Mouse (Mus musculus) lung, postnatal 14 days (tissue): ENCODE data around the gene Ctsw.

Experiments
- DNase-seq: peaks from one replicate; pipeline ENCODE4 v3.0.0; 2021

Gene Ctsw

DNA sequence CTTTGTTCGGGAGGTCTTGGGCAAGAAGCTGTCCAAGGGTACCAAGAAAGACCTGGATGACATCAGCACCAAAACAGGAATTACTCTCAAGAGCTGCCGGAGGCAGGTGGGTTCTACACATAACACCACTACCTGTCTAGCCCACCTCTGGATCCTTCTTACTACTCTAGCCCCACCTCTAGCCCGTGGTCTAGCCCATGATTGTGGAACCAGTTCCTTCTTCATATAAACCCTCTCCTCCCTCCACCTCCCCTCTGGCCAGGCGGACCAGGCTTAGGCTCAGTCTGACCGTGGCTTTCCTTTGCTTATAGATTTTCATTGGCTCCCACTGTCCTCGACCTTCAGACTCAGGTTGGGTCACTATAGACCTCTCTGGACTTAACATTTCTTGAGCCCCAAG, 6.9 kb downstream of the Ctsw start:
- no peak for DNase-seq

DNA sequence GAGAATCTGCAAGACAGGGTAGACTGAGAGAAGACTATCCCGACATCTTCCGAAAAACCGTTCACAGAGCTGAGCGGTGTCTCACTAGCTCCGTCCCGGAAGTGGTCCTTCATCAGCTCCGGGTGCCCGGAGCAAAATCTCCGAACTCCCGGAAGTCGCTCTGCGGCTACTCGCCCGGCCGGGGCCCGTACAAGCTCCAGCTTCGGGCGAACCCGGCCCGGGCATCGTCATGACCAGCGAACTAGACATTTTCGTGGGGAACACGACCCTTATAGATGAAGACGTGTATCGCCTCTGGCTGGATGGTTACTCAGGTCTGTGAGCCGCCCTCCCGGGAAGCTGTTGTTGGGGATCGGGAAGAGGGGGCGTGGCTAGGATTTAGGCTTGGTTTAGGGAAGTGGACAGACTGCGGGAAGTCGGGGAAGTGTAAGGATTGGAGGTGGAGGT, 7.8 kb downstream of the Ctsw start, which contains the start of gene Fibp:
Gene Fibp (plus strand): TSS at position 151 of the 447 bp plus-strand sequence.
- peak; percentile 87 for DNase-seq

DNA sequence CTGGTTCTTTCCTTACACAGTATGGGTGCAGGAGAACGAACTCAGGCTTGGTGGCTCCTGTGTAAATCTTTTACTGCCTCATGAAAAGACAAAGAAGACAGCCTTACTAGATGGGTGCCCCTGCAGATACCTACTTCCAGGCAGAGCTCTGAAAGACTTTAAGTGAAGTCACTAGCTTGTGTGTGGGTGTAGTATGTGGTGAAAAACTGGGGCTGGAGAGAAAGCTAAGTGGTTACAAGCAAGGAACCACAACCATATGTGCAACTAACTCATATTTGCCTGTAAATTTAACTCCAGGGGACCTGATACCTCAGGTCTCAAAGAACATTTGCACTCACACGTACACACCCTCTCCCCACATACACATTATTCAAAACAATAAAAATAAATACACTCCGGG, 8.4 kb downstream of the Ctsw start:
- no peak for DNase-seq

DNA sequence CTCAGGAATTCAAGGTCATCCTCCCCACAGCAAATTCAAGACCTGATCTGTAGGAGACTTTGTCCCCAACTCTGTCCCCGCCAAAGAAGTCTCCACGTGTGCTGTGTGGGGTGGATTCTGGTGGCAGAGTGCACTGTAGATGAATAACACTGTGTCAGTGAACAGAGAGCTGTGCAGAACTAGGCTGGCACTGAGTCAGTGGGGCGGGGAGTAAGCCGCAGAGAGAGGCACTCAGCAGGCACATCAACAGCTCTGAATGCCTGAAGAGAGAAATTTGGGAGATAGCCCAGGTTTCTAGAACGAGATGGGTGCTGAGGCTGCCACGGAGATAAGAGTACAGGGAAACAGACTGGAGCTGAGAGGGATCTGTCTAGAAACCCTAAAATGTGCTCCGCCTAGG, 9.3 kb downstream of the Ctsw start:
- DNase-seq: no peak

DNA sequence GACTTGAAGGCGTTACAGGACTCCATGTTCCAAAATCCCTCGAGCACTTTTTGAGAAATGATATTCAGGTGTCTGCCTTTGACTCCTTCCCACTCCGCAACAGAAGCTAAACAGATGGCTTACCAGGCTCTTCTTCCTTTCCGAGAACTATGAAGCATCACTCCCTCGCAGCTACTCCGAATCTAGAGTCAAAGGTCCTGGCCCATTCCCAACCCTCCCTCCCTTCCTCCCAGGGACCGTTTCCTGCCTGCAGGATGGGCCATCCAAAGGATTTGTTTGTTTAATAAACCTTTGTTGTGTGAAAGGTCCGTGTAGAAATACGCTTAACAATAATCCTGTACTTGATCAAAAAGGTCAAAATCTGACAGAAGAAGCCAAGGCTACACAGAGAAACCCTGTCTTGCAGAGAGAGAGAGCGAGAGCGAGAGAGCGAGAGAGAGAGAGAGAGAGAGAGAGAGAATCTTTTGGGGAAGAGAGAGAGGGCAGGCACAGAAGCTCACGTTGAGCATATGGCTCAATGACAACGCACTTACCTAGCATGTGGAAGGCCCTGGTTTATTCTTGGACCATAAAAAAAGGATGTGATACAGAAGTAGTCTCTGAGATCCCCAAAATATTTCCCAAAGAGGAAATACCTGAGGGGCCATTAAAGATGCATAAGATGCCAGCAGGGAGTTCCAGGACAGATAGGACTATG, 10.4 kb downstream of the Ctsw start, which contains the start of gene Ccdc85b:
Gene Ccdc85b (minus strand): TSS at position 149 of the 697 bp plus-strand sequence.
- DNase-seq: peak; percentile 50

DNA sequence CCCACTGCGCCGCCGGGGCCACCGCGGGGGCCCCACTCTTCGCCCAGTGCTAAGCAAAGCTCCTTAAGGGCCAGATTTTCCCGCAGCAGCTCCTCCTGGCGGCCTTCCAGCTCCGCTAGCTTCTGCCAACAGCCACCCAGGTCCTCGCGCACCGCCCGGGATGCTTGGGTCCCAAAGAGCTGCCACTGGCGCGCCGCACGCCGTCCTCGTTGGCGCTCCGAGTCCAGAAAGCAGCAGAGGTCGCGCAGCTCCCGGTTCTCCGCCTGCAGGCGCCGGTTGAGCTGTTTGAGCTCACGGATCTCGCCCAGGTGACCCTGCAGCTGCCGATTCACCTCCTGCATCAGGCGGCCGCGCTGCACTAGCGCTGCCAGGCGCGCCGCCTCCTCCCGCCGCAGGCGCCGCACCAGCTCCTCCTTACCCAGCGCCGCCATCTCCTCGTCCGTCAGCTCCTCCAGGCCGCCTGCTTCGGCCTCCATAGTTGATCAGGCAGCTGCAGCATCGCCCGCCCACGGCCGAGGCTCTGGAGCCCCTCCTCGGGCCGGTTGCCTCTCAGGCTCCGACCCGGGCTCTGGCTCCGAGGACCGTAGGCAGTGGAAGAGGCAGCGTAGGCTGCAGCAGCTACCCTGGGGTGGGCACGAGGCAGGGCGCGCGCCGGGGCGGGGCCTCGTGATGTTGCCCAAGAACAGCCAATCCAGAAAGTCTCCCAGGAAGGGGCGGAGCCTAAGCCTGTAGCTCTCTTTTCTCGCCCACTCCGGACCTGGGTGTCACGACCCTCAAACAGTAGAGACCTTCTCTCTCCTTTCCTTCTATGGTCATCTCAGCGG, 11.2 kb downstream of the Ctsw start:
- peak; percentile 96 for DNase-seq

DNA sequence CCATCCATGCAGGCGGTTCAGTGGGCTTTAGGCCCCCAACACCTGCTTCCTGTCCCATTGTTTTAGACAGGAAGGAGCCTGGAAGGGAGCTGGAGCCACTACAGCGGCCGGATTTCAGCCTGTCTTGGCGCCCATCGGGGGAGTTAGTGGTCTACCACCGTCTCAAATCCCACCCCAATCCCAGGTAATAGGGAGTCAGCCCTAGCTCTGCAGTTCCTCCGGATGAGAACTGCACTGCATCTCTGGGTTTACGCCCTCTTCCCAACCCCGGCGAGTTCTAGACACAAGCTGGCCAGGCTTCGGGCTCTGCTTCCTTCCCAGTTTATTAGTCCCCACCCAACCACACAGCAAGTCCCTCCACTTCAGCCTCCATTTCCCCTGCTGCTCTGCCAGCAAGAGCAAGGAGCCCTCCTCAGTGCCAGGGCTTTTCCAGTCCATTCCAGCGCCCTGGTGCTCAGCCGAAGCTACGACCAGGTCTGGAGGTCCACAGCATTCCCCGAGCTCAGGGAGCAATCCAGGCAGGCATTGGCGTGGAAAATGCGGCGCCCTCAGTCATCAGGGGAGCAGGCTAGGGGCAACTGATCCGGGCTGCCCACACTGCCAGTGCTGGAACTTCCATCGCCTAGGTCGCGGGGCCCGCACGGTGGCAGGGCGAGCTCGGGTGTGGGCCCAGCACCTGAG, 11.9 kb downstream of the Ctsw start:
- DNase-seq: peak; percentile 53

DNA sequence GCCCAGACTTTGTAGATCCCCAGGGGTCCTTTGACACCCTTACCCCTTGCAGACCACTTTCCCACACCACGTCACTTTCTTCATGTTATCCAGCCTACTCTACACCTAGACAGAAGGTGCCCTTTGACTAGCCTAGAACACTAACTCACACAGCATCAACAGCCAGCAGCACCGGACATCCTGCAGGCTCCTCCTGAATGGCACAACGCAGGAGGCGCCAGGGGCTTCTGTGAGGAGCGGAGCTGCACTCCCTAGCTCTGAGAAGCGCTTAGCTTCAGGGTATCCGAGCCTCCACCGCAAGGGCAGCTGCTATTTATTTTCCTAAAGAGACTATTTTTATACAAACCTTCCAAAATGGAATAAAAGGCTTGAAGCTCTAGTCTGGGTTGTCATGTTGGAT, 12.7 kb downstream of the Ctsw start:
- DNase-seq: no peak

DNA sequence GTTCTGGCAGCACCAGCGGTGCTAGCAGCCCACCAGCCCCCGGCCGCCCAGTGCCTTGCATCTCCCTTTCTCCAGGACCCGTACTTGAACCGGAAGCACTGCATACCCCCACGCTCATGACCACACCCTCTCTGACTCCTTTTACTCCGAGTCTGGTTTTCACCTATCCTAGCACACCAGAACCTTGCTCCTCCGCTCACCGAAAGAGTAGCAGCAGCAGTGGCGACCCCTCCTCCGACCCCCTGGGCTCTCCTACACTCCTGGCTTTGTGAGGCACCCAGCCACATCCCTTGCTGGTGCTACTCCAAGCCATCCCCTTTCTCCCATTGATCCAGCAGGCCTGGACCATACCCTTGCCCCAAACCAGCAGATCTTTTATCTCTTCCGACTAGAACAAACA, 13.3 kb downstream of the Ctsw start:
- DNase-seq: no peak

DNA sequence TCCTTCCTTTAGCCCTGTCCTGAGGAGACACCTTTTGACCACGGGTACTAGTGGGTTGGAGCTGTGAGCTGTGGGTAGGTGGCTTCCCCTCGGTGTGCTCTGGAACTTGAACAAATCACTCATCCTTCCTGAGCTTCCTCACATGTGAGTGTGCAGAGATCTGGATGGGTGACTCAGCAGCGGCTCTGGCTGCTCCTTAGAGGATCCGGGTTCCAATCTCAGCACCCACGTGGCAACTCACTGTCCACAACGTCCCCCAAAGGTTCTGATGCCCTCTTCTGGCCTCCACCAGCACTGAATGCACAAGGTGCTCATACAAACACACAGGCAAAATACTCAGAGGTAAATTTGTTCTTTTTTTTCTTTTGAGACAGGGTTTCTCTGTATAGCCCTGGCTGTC, 16.5 kb downstream of the Ctsw start:
- no peak for DNase-seq

DNA sequence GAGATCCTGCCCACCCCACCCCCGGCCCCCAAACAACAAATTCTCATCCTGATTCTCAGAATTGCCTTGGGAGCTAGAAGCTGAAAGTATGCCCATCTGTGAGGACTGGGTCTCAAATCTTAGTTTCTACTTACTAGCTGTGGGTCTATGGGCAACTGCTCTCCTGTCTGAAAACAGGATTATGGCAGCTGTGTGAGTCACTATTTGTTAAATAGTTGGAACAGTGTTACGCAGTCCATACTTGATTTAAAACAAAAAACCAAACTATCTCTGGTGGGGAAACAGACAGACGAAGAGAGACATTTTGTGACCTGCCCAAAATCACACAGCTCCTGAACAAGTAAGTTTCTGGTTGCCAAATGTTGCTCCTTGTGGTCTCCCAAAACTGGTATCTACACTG, 18.6 kb downstream of the Ctsw start:
- no peak for DNase-seq

DNA sequence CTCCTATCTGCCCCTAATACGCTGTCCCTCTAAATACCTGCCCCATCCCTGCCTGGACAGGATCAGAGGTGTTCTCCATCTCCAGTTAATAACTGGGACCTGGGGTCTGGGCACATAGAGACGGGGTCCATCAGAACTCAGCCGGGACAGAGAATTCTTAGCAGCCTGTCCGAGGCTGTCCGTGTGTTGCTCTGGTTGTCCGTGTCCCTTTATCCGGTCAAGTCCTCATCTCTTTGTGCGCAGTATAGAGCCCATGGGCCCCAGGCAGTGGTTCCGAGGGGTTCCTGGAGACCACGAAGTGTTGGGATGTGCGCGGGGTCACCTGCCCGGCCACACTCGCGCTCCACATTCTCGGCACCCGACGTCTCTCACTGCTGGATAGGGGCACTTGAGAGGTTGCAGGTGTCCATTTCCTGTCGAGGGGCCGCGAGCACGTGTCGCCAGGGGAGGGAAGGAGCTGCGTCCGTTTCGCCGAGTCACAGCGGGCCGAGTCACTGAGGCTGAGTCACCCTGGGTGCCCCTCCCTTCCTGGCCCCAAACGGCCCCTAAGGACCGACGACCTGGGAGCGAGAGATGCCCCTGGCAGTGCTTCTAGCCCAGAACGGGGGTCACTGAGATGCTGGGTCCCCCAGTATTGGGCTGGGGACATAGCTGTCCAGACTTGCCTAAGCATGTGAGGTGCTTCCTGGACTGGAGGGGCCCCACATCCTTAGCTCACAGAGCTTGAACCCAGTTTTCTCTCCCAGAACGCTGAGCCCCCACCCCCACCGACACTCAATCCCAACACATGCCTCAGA, 19.8 kb downstream of the Ctsw start:
- DNase-seq: no peak

DNA sequence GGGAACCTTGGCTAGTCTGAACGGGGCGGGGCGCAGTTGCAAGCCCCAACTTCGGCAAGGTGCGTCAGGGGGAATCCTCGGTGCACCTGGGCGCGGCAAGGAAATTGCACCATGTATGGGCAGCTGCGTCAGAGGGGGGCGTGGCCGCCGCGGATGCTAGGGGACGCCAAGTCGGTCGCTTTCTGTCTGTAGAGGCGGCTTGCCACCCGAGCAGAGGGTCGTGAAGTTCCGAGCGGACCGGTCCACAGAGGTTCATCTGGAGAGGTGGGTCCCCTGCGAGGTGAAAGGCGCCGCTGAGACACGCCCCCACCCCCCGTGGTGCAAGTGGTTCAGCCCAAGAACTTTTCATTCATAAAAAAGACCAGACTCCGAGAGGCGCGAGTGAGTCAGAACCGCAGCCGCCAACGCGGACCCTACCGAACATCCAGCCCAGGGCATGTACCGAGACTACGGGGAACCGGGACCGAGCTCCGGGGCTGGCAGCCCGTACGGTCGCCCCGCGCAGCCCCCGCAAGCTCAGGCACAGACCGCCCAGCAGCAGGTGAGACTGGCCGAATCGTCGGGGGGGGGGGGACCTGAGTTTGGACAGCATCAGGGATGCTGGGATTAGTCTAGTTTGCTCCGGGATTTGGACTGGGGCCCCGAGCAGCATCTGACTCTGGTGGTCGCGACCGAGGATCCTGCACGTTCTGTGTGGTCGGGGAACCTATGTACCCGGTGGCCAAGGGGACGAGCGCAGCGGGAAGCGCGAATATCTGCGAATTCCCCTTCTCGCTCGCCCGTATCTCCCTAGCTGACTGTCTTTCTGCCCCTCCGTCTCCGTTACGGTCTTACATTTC, 20.6 kb downstream of the Ctsw start, which contains the start of gene Fosl1:
Gene Fosl1 (plus strand): TSS at position 33 of the 839 bp plus-strand sequence.
- peak; percentile 75 for DNase-seq

DNA sequence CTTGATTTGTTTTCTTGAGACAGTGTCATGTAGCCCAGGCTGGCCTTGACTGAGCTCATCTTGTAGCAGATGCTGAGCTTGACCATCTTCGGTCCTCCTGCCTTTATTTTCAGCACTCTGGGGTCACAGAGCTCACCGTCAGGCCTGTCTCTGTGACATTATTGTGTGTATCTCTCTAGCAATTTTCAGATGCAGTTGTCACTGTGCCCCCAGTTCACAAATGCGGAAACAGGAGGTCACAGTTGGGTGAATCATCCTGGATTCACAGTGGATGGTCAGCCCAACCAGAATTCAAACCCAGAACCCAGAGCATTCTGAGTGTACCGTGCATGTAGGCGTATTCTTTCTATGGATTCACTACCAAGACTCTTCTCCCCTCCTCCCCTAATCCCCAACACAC, 22.6 kb downstream of the Ctsw start:
- no peak for DNase-seq

DNA sequence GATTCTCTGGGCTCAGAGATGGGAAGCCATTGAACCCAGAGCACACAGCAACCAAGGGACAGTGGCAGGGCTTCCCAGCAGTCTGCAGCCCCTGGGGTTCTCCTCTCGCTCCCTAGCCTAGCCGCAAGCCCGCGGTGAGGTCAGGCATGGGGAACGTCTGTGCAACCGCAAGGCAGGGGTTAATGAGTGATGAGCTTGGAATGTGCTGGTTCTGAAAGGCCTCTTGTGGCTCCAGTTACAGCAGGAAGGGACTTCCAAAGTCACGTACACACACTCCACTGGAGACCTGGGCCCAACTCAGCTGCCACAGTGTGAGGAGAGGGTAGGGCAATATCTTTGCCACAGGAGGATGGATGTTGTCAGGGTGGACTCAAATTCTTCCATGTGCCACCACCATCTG, 23.4 kb downstream of the Ctsw start:
- DNase-seq: no peak

DNA sequence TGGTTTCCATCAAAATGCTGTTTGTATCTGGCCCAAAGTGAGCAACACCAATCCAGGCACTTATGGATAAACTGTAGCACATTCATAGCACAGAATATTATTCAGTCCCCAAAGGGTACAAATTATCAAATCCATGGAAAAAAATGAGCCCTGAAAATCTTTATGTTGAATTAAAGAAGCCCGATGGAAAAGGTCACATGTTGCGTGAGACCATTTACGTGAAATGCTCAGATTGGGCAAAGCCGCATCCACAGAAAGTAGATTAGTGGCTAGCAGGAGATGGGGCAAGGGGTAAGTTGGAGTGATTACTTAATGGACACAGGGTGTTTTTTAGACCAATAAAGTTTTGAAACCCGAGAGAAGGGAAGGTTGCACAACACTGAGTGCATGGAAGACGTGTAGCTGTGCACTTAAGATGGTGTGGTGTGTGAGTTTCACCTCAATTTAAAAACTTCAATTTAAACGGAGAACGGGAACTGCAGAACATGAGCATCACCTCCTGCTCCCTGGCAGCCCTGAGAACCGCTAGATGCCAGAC, 23.9 kb downstream of the Ctsw start:
- no peak for DNase-seq

DNA sequence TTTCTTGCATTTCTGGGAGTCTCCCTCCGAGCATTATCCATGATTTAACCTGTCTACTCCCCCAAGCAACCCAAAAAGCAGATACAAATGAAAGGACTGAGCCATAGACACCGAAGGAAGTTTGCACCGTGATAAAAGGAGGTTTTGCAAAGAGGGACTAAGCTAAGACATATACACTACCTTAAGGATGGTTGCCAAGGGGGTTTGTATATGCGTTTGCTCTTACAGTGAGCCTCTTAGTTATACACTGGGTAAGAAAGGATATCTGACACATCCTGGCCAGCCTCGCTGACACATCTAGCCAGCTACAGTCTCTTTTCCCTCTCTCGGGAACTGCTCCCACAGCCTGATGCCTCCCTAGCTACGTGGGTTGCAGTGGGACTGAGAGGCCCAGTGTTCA, 34.4 kb downstream of the Ctsw start:
- DNase-seq: no peak

DNA sequence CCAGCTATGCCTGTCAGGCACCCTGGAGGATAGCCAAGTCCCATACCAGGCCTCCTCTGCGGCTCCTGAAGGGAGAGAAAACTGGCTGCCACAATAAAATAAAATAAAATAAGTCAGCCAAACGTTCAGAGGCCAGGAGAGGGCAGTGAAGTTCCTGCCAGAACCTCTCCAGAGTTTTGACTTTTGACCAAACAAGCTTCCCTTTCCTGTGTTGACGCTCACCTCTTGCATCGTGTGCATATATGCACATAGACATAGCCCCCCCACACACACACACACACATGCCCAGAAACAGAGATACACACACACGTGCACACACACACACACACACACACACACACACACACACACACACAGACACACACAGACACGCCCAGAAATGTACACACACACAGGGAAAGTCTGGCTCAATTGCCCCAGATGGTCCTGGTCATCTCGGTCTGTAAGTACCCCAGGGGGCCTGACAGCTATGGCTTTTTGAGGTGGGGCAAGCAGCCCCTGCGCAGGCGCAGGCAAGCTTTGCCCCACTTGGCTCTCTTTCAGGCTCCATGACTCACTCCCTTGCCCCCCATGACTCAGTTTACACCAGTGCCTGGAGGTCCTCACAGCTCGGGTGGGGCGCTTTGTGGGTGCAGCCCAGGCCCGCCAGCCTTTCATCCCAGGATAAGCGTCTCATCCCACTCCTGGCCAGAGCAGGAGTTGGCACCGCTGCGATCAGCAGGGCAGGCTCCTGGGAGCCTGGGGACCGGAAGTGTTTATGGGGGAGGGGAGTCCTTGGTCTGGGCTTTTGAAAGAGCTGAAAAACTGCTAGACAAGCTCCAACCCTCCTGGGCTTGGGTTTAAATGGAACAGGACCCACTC, 35.1 kb downstream of the Ctsw start:
- DNase-seq: peak; percentile 64

DNA sequence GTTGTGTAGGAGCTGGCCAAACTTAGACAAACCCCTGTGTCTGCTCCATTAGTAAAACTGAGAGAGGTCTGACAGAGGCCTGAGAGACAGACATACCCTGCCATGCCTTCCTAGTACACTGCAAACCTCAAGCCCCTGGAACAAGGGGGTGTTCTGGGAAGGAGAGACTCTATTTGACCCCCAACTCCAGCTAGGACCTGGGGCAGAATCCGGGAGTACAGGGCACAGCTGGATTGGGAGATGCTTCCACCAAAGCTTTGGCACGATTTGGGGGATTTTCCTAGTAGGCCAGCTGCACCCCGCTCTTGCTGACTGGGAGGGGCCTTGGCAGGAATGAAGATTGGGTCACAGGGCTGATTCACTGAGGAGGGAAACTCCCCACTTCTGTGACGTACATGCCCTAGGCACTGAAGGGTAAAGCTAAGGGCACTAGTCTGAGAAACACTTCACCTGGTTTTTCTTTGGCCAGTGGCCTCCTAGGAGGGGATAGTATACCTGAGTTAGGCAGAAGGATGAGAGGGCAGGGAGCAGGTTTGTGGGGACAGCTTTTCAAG, 36.3 kb downstream of the Ctsw start:
- no peak for DNase-seq

DNA sequence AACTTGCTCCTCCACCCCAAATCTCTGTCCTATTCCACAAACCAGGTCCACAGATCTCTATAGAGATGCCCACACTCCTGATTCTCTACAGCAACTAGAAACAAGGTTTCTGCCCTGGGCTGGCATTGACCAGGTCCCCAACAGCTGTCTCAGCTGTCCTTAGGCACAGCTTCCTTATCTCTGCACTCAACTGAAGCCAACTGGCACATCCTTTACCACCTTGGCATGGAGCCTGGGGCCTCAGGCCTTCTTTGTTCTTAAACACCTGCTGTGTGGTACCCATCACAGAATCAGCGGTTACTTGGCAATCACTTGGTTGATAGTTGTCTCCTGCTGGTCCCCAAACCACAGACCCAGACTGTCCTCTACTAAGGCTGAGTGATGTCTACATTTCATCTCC, 37.9 kb downstream of the Ctsw start:
- no peak for DNase-seq
